Mouse (Mus musculus) testis, adult 2 months (tissue): ENCODE results near the gene Ppp1r10.

Experiments used
- CTCF ChIP-seq: fragments of 200-500 bp; IDR thresholded peaks from 2 replicates; pipeline ENCODE4 v1.5.1; 2012; ENCODE audit warnings: low read depth, mild to moderate bottlenecking, inconsistent platforms, low read length, moderate library complexity; ENCODE audit not compliant: control insufficient read depth, insufficient read depth, insufficient replicate concordance
- POLR2A ChIP-seq: fragments of 200-500 bp; IDR thresholded peaks from 2 replicates; pipeline ENCODE4 v1.6.1; 2012; ENCODE audit warnings: low read depth, mild to moderate bottlenecking, inconsistent platforms, low read length, moderate library complexity; ENCODE audit not compliant: control insufficient read depth

DNA sequence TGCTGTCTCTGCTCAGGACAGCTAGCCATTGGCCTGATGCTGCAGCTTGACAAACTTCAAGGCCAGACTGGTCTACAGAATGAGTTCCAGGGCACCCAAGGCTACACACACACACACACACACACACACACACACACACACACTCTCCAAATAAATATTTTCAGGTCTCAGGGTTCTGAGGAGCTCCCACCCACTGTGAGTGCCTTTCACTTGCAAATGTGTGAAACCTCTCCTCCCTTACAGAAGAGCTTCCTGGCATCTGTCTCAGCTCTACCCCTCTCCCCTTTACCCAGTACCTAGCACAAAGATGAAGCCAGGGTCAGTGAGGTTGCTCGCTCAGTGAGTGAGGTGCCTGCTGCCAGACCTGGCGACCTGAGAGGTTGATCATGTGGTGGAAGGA, 22.9 kb downstream of the Ppp1r10 start:
- no peak for TF ChIP-seq CTCF
- TF ChIP-seq POLR2A = no peak
